Mouse (Mus musculus) small intestine, adult 2 months (tissue): ENCODE data around the gene Pfkfb3.

Source experiments
- CTCF ChIP-seq: fragments of 200-500 bp; IDR thresholded peaks from 2 replicates; pipeline ENCODE4 v1.5.1; 2012; ENCODE audit warnings: low read depth, mild to moderate bottlenecking, control low read depth, inconsistent platforms, low read length, moderate library complexity, mixed read lengths; ENCODE audit not compliant: insufficient replicate concordance, insufficient read length; ENCODE audit errors: extremely low read depth
- POLR2A ChIP-seq: fragments of 200-500 bp; IDR thresholded peaks from 2 replicates; pipeline ENCODE4 v1.6.1; 2012; ENCODE audit warnings: low read depth, mild to moderate bottlenecking, control low read depth, inconsistent platforms, low read length, moderate library complexity

DNA sequence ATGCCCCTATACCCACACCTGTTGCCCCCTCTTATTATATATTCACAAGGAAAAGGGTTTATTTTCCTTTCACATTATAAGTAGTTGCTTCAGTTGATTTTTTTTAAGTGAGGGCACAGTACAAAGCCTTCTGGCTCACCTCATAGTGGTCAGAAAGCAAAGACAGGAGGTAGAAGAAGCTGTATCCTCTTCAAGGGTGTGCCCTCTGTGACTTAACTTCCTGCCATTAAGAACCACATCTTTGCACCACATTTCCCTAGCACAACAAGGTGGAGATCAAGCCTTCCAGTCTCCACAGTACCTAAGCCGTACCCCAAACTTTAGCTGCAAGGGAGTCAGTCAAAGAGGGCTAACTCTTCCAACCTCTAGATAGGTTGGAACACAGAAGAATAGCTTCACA lies 11.8 kb downstream of the Pfkfb3 start:
- TF ChIP-seq CTCF (no peak), POLR2A (no peak)
